ENCODE assay signal across 27 mouse cellular contexts in genomic region chr6:27351147-27351546, GRCm38 (mm10).
A peak's percentile ranks its signal among the peaks of the same experiment; 100 is the strongest.
DNase-seq lines count a peak whose midpoint lies in the region; ATAC-seq lines count a peak whose summit lies in the region.
"Had no signal": no experiment of that assay in that cellular context is flagged by ENCODE, and none has a peak within 500 bp of the region (broad histone marks: within the 10 kb centered on the region; RNA-seq: fewer than 3 reads in every experiment).

No protein-coding gene starts in this region.

- H3K4me1 ChIP-seq in liver, embryonic 15.5 days (replicated peaks) = peaks cover 3% of the 10 kb centered on the region; the same call in 1 of the 2 replicates
- H3K4me1 ChIP-seq in forebrain, embryonic 15.5 days = no peaks in the 10 kb centered on the region
- H3K4me1 ChIP-seq: forebrain, embryonic 13.5 days; heart, embryonic 10.5 days; hindbrain, embryonic 12.5 days; intestine, embryonic 15.5 days; limb, embryonic 10.5 days; limb, embryonic 15.5 days; lung, embryonic 15.5 days; midbrain, embryonic 12.5 days; neural tube, embryonic 13.5 days had no signal

- peak; percentile 8 for DNase-seq in c-Kit-positive CD71-negative TER-119-negative erythroid progenitor cells, embryonic 14.5 days (ENCODE audit: low read depth)
- peak; percentile 7 for DNase-seq in liver
- no peak for DNase-seq in adrenal gland, adult 8-10 months
- DNase-seq in thymus, postnatal 4 days = no peak
- no peak for DNase-seq in natural killer cell, adult 2 months (ENCODE audit: low spot score in 2 of 2)
- DNase-seq: adrenal gland, postnatal 14 days; B cell, adult 2 months; cerebellum, adult 8-10 months; cerebellum, postnatal 25 days; heart, postnatal 36 days; kidney, adult 2 months; layer of hippocampus, postnatal 36 days had no signal

- peak; percentile 66; the same call in 1 of the 2 replicates for ATAC-seq in liver, embryonic 15.5 days (ENCODE audit: insufficient read depth)
- ATAC-seq in forebrain, embryonic 15.5 days (replicated peaks) = no peak
- ATAC-seq: forebrain, embryonic 13.5 days; hindbrain, postnatal 0 days; intestine, embryonic 15.5 days; Patski had no signal

- WGBS in liver, embryonic 15.5 days (ENCODE audit: insufficient replicate concordance) = 20% methylated on average over 4 of the region's 4 CpGs
- WGBS in forebrain, embryonic 15.5 days = 95% methylated on average over 4 of the region's 4 CpGs

- H3K27ac ChIP-seq in liver, embryonic 15.5 days (replicated peaks) = no peak overlapping the region
- H3K27ac ChIP-seq in forebrain, embryonic 15.5 days (replicated peaks) = no peak overlapping the region
- H3K27ac ChIP-seq: forebrain, embryonic 13.5 days; heart, embryonic 10.5 days; hindbrain, embryonic 12.5 days; hindbrain, postnatal 0 days; intestine, embryonic 15.5 days; kidney, postnatal 0 days; limb, embryonic 10.5 days; limb, embryonic 15.5 days; lung, embryonic 15.5 days; midbrain, embryonic 12.5 days; neural tube, embryonic 13.5 days had no signal

- H3K36me3 ChIP-seq in liver, embryonic 15.5 days (replicated peaks) = no peaks in the 10 kb centered on the region
- no peaks in the 10 kb centered on the region for H3K36me3 ChIP-seq in forebrain, embryonic 15.5 days
- H3K36me3 ChIP-seq: heart, embryonic 10.5 days; hindbrain, embryonic 12.5 days; intestine, embryonic 15.5 days; limb, embryonic 10.5 days; limb, embryonic 15.5 days; lung, embryonic 15.5 days; midbrain, embryonic 12.5 days; neural tube, embryonic 13.5 days had no signal

- no peak overlapping the region for H3K9ac ChIP-seq in liver, embryonic 15.5 days
- H3K9ac ChIP-seq in forebrain, embryonic 15.5 days (replicated peaks) = no peak overlapping the region
- H3K9ac ChIP-seq: forebrain, embryonic 13.5 days; hindbrain, embryonic 12.5 days; intestine, embryonic 15.5 days; limb, embryonic 15.5 days; lung, embryonic 15.5 days; midbrain, embryonic 12.5 days; neural tube, embryonic 13.5 days had no signal

- no peak overlapping the region for H3K4me3 ChIP-seq in liver, embryonic 15.5 days (replicated peaks)
- no peak overlapping the region for H3K4me3 ChIP-seq in forebrain, embryonic 15.5 days
- H3K4me3 ChIP-seq: forebrain, embryonic 13.5 days; heart, embryonic 10.5 days; hindbrain, embryonic 12.5 days; intestine, embryonic 15.5 days; limb, embryonic 10.5 days; limb, embryonic 15.5 days; lung, embryonic 15.5 days; midbrain, embryonic 12.5 days; myocyte; neural tube, embryonic 13.5 days had no signal

- H3K27me3 ChIP-seq in liver, embryonic 15.5 days = no peaks in the 10 kb centered on the region
- no peaks in the 10 kb centered on the region for H3K27me3 ChIP-seq in forebrain, embryonic 15.5 days
- H3K27me3 ChIP-seq: forebrain, embryonic 13.5 days; hindbrain, embryonic 12.5 days; intestine, embryonic 15.5 days; limb, embryonic 15.5 days; lung, embryonic 15.5 days; midbrain, embryonic 12.5 days; neural tube, embryonic 13.5 days; Patski had no signal

- no peak overlapping the region for H3K4me2 ChIP-seq in liver, embryonic 15.5 days
- no peak overlapping the region for H3K4me2 ChIP-seq in forebrain, embryonic 15.5 days (replicated peaks)
- H3K4me2 ChIP-seq: forebrain, embryonic 13.5 days; hindbrain, embryonic 12.5 days; intestine, embryonic 15.5 days; limb, embryonic 15.5 days; lung, embryonic 15.5 days; midbrain, embryonic 12.5 days; neural tube, embryonic 13.5 days had no signal

- H3K9me3 ChIP-seq in liver, embryonic 15.5 days (replicated peaks) = no peaks in the 10 kb centered on the region
- no peaks in the 10 kb centered on the region for H3K9me3 ChIP-seq in forebrain, embryonic 15.5 days
- H3K9me3 ChIP-seq: forebrain, embryonic 13.5 days; heart, embryonic 10.5 days; hindbrain, embryonic 12.5 days; intestine, embryonic 15.5 days; limb, embryonic 10.5 days; limb, embryonic 15.5 days; lung, embryonic 15.5 days; midbrain, embryonic 12.5 days; neural tube, embryonic 13.5 days had no signal

Comparison
In these comparisons a context has a peak if more than half of its experiments do, and no peak if none do; other contexts are left out.
1. DNase-seq: peak in c-Kit-positive CD71-negative TER-119-negative erythroid progenitor cells, embryonic 14.5 days (single experiment) and liver (single experiment); none in adrenal gland, adult 8-10 months (single experiment), thymus, postnatal 4 days (single experiment) and natural killer cell, adult 2 months (0 of 2).